Mouse (Mus musculus): ENCODE data around the gene Lgals1.

DNA sequence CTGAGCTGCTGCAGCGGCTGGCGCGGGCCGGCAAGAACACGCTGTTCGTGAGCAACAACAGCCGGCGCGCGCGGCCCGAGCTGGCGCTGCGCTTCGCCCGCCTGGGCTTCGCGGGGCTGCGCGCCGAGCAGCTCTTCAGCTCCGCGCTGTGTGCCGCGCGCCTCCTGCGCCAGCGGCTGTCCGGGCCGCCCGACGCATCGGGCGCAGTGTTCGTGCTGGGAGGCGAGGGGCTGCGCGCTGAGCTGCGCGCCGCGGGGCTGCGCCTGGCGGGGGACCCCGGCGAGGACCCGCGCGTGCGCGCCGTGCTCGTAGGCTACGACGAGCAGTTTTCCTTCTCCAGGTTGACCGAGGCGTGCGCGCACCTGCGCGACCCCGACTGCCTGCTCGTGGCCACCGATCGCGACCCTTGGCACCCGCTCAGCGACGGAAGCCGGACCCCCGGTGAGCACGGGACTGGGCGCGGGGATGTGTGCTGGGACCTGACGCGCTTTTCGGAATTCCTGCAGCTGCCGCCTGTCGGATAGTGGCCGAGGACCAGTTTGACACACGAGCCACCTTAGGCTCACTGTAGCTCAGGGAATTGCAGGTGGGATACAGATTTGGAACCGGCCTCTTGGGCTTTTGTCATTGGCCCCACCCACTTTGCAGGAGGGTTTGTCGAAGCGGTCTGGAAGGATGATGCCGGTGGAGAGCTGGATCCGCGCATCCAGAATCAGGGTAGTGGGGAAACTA is 12.3 kb upstream of the Lgals1 start:
- no peak for TF ChIP-seq POLR2A (IDR thresholded peaks at IDR 0.05; ENCODE audit: borderline replicate concordance, extremely low read depth, insufficient read depth, insufficient read length, poor library complexity, severe bottlenecking)
- TF ChIP-seq CTCF (IDR thresholded peaks at IDR 0.05; ENCODE audit: borderline replicate concordance, extremely low read depth, insufficient read depth, insufficient read length), result no peak
